Mouse (Mus musculus) midbrain, embryonic 15.5 days (tissue): ENCODE measurements at regions not wholly inside any gene's neighbourhood (a gene's known extent, or its start where the extent isn't known, plus 50 kb on each side); places are given as distances from the start of the nearest gene placed in this dataset.

ENCODE experiments used
- ATAC-seq: fragments of 200-750 bp; cut with Nextera tagmentation; replicated peaks from 2 replicates; pipeline ENCODE4 v1.8.0; 2017; ENCODE audit warnings: moderate TSS enrichment
- H3K27ac ChIP-seq: fragments of 300-500 bp; sonication (generic); 2 replicates; pipeline ENCODE4 v1.5.1; 2015; ENCODE audit warnings: mild to moderate bottlenecking, inconsistent platforms
- H3K27me3 ChIP-seq: fragments of 300-500 bp; sonication (generic); replicated peaks from 2 replicates; pipeline ENCODE4 v1.6.1; 2015; ENCODE audit warnings: inconsistent platforms
- H3K36me3 ChIP-seq: fragments of 300-500 bp; sonication (generic); replicated peaks from 2 replicates; pipeline ENCODE4 v1.6.1; 2015; ENCODE audit warnings: inconsistent platforms
- H3K4me1 ChIP-seq: fragments of 300-500 bp; sonication (generic); 2 replicates; pipeline ENCODE4 v1.6.1; 2015; ENCODE audit warnings: inconsistent platforms
- H3K4me2 ChIP-seq: fragments of 300-500 bp; sonication (generic); 2 replicates; pipeline ENCODE4 v1.6.1; 2015; ENCODE audit warnings: inconsistent platforms, mild to moderate bottlenecking, moderate library complexity
- H3K4me3 ChIP-seq: fragments of 300-500 bp; sonication (generic); 2 replicates; pipeline ENCODE4 v1.5.1; 2015; ENCODE audit warnings: mild to moderate bottlenecking, inconsistent platforms
- H3K9ac ChIP-seq: fragments of 300-500 bp; sonication (generic); 2 replicates; pipeline ENCODE4 v1.6.1; 2015; ENCODE audit warnings: mild to moderate bottlenecking, inconsistent platforms
- H3K9me3 ChIP-seq: fragments of 300-500 bp; sonication (generic); 2 replicates; pipeline ENCODE4 v1.6.1; 2016; ENCODE audit warnings: inconsistent platforms
- WGBS: fragments of 180-500 bp; shearing (Covaris S2); methylation state at CpG from one replicate; pipeline ENCODE4 v1.1.7; 2015; ENCODE audit warnings: mixed read lengths; 5-methylcytosine and 5-hydroxymethylcytosine counted together

- 67% methylated on average over 8 of the region's 8 CpGs for WGBS
These were observed 344.2 kb downstream of the H2al1j start for GRCm38 (mm10) chrX:11671805-11672204.

GRCm38 (mm10) chrX:11678086-11678485 lies 350.5 kb downstream of the H2al1j start:
- 86% methylated on average over 2 of the region's 2 CpGs for WGBS

More at GRCm38 (mm10) chrX:11671805-11672204, 344.2 kb downstream of the H2al1j start:
- H3K9ac ChIP-seq = no peak overlapping the region
- no peaks in the 10 kb centered on the region for H3K27me3 ChIP-seq
- no peak overlapping the region for H3K27ac ChIP-seq
- H3K4me1 ChIP-seq = no peaks in the 10 kb centered on the region
- no peaks in the 10 kb centered on the region for H3K36me3 ChIP-seq
- no peak for ATAC-seq
- H3K9me3 ChIP-seq = no peaks in the 10 kb centered on the region
- H3K4me3 ChIP-seq = no peak overlapping the region
- H3K4me2 ChIP-seq = no peak overlapping the region

GRCm38 (mm10) chrX:11681274-11681673 lies 353.7 kb downstream of the H2al1j start:
- Histone ChIP-seq H3K27ac (no peak overlapping the region), H3K27me3 (no peaks in the 10 kb centered on the region; the same call in 1 of the 2 replicates), H3K9ac (no peak overlapping the region), H3K9me3 (no peaks in the 10 kb centered on the region), H3K36me3 (no peaks in the 10 kb centered on the region), H3K4me2 (no peak overlapping the region), H3K4me3 (no peak overlapping the region), H3K4me1 (no peaks in the 10 kb centered on the region)
- no peak for ATAC-seq
- WGBS = 90% methylated on average over 2 of the region's 2 CpGs

More at GRCm38 (mm10) chrX:11678086-11678485, 350.5 kb downstream of the H2al1j start:
- no peak for ATAC-seq
- Histone ChIP-seq H3K4me3 (no peak overlapping the region), H3K9ac (no peak overlapping the region), H3K9me3 (no peaks in the 10 kb centered on the region), H3K27ac (no peak overlapping the region), H3K27me3 (no peaks in the 10 kb centered on the region; the same call in 1 of the 2 replicates), H3K4me2 (no peak overlapping the region), H3K4me1 (no peaks in the 10 kb centered on the region), H3K36me3 (no peaks in the 10 kb centered on the region)

- WGBS = 52% methylated on average over 18 of the region's 18 CpGs
- Histone ChIP-seq H3K4me3 (no peak overlapping the region), H3K36me3 (no peaks in the 10 kb centered on the region), H3K9ac (no peak overlapping the region), H3K27ac (no peak overlapping the region), H3K27me3 (no peaks in the 10 kb centered on the region), H3K4me2 (no peak overlapping the region), H3K4me1 (0 out of 2 replicates have a peak, but pooled peaks cover 7% of the 10 kb centered on the region), H3K9me3 (no peaks in the 10 kb centered on the region)
- 0 out of 2 replicates have a peak, but pooled peaks have one; percentile 42 for ATAC-seq
These were observed 362.4 kb downstream of the H2al1j start for GRCm38 (mm10) chrX:11689989-11690405.

GRCm38 (mm10) chrX:11690446-11690845 lies 362.8 kb downstream of the H2al1j start:
- Histone ChIP-seq H3K4me3 (no peak overlapping the region), H3K4me1 (0 out of 2 replicates have a peak, but pooled peaks cover 7% of the 10 kb centered on the region), H3K9me3 (no peaks in the 10 kb centered on the region), H3K27me3 (no peaks in the 10 kb centered on the region), H3K9ac (no peak overlapping the region), H3K36me3 (no peaks in the 10 kb centered on the region), H3K4me2 (no peak overlapping the region), H3K27ac (no peak overlapping the region)
- WGBS = 48% methylated on average over 5 of the region's 5 CpGs
- ATAC-seq = no peak

GRCm38 (mm10) chrX:11691019-11691418 lies 363.4 kb downstream of the H2al1j start:
- Histone ChIP-seq H3K4me2 (no peak overlapping the region), H3K27me3 (no peaks in the 10 kb centered on the region), H3K4me3 (no peak overlapping the region), H3K36me3 (no peaks in the 10 kb centered on the region), H3K9ac (no peak overlapping the region), H3K4me1 (0 out of 2 replicates have a peak, but pooled peaks cover 7% of the 10 kb centered on the region), H3K9me3 (no peaks in the 10 kb centered on the region), H3K27ac (no peak overlapping the region)
- ATAC-seq = no peak
- 55% methylated on average over 4 of the region's 4 CpGs for whole genome bisulfite sequencing

GRCm38 (mm10) chrX:11696565-11696964 lies 368.9 kb downstream of the H2al1j start:
- 93% methylated on average over 4 of the region's 4 CpGs for WGBS
- ATAC-seq = no peak
- Histone ChIP-seq H3K4me1 (no peaks in the 10 kb centered on the region), H3K27ac (no peak overlapping the region), H3K36me3 (no peaks in the 10 kb centered on the region), H3K4me3 (no peak overlapping the region), H3K4me2 (no peak overlapping the region), H3K9ac (no peak overlapping the region), H3K9me3 (no peaks in the 10 kb centered on the region), H3K27me3 (no peaks in the 10 kb centered on the region)

- WGBS = 70% methylated on average over 2 of the region's 2 CpGs
- Histone ChIP-seq H3K9me3 (no peaks in the 10 kb centered on the region), H3K4me2 (no peak overlapping the region), H3K36me3 (no peaks in the 10 kb centered on the region), H3K4me3 (no peak overlapping the region), H3K27me3 (no peaks in the 10 kb centered on the region), H3K9ac (no peak overlapping the region), H3K27ac (no peak overlapping the region), H3K4me1 (no peaks in the 10 kb centered on the region)
- no peak for ATAC-seq
These were observed 373.5 kb downstream of the H2al1j start for GRCm38 (mm10) chrX:11701095-11701494.

GRCm38 (mm10) chrX:11705851-11706557 lies 378.4 kb downstream of the H2al1j start:
- Histone ChIP-seq H3K9me3 (no peaks in the 10 kb centered on the region), H3K4me1 (peaks cover 7% of the 10 kb centered on the region; the same call in 1 of the 2 replicates), H3K27me3 (no peaks in the 10 kb centered on the region), H3K36me3 (no peaks in the 10 kb centered on the region), H3K4me2 (no peak overlapping the region), H3K4me3 (no peak overlapping the region), H3K9ac (no peak overlapping the region), H3K27ac (no peak overlapping the region)
- 87% methylated on average over 6 of the region's 6 CpGs for WGBS
- ATAC-seq = no peak

- peaks cover 7% of the 10 kb centered on the region; the same call in 1 of the 2 replicates for H3K4me1 ChIP-seq
- no peak overlapping the region for H3K27ac ChIP-seq
- H3K36me3 ChIP-seq = no peaks in the 10 kb centered on the region
- no peak for ATAC-seq
- H3K4me2 ChIP-seq = no peak overlapping the region
- H3K9ac ChIP-seq = no peak overlapping the region
- no peaks in the 10 kb centered on the region for H3K9me3 ChIP-seq
- H3K4me3 ChIP-seq = no peak overlapping the region
- no peaks in the 10 kb centered on the region for H3K27me3 ChIP-seq
- 47% methylated on average over 6 of the region's 6 CpGs for WGBS
These were observed 379.7 kb downstream of the H2al1j start for GRCm38 (mm10) chrX:11707330-11707729.

- H3K36me3 ChIP-seq = no peaks in the 10 kb centered on the region
These were observed 380.7 kb downstream of the H2al1j start for GRCm38 (mm10) chrX:11708325-11708724.

GRCm38 (mm10) chrX:11709326-11709725 lies 381.7 kb downstream of the H2al1j start:
- Histone ChIP-seq H3K4me2 (no peak overlapping the region), H3K9me3 (no peaks in the 10 kb centered on the region), H3K4me1 (peaks cover 7% of the 10 kb centered on the region; the same call in 1 of the 2 replicates), H3K27me3 (no peaks in the 10 kb centered on the region), H3K36me3 (no peaks in the 10 kb centered on the region), H3K27ac (no peak overlapping the region), H3K4me3 (no peak overlapping the region), H3K9ac (no peak overlapping the region)
- no peak for ATAC-seq
- 83% methylated on average over 4 of the region's 4 CpGs for WGBS

More at GRCm38 (mm10) chrX:11708325-11708724, 380.7 kb downstream of the H2al1j start:
- H3K9ac ChIP-seq = no peak overlapping the region
- no peaks in the 10 kb centered on the region for H3K9me3 ChIP-seq
- WGBS = 42% methylated on average over 6 of the region's 6 CpGs
- ATAC-seq = 0 out of 2 replicates have a peak, but pooled peaks have one; percentile 33
- H3K4me2 ChIP-seq = no peak overlapping the region
- no peak overlapping the region for H3K4me3 ChIP-seq
- H3K27me3 ChIP-seq = no peaks in the 10 kb centered on the region
- H3K27ac ChIP-seq = no peak overlapping the region
- peaks cover 7% of the 10 kb centered on the region; the same call in 1 of the 2 replicates for H3K4me1 ChIP-seq

GRCm38 (mm10) chrX:11713423-11713822 lies 385.8 kb downstream of the H2al1j start:
- H3K36me3 ChIP-seq = no peaks in the 10 kb centered on the region
- no peaks in the 10 kb centered on the region for H3K27me3 ChIP-seq
- no peak overlapping the region for H3K4me2 ChIP-seq
- no peak for ATAC-seq
- WGBS = 84% methylated on average over 3 of the region's 3 CpGs
- H3K9me3 ChIP-seq = no peaks in the 10 kb centered on the region
- H3K27ac ChIP-seq = no peak overlapping the region
- 0 out of 2 replicates have a peak, but pooled peaks cover 2% of the 10 kb centered on the region for H3K4me1 ChIP-seq
- H3K9ac ChIP-seq = no peak overlapping the region
- no peak overlapping the region for H3K4me3 ChIP-seq
